Mouse (Mus musculus) heart, embryonic 14.5 days (tissue): ENCODE measurements around the gene Wee1. TPM values are rescaled to one million over a fixed set of nuclear protein-coding genes. Genes with fewer than 3 reads are reported as not detected.

Experiments used
- ATAC-seq: fragments of 200-750 bp; cut with Nextera tagmentation; 2 replicates; pipeline ENCODE4 v1.8.0; 2017; ENCODE audit warnings: low read depth, moderate TSS enrichment; ENCODE audit not compliant: insufficient number of reproducible peaks, insufficient read depth, low FRiP score
- H3K27ac ChIP-seq, 2 experiments: fragments of 200-500 bp in 1 of 2; fragments of 300-500 bp in 1 of 2; sonication (generic) in 1 of 2; replicated peaks in 1 of 2; 2 replicates each; pipeline ENCODE4 v1.5.1; 2012 to 2014; ENCODE audit warnings: low read depth in 2 of 2, low read length in 2 of 2, control low read depth in 1 of 2, mild to moderate bottlenecking in 1 of 2, mixed read lengths in 1 of 2; ENCODE audit not compliant: control insufficient read depth in 1 of 2, insufficient read depth in 1 of 2
- H3K27me3 ChIP-seq: fragments of 300-500 bp; sonication (generic); 2 replicates; pipeline ENCODE4 v1.6.1; 2014; ENCODE audit warnings: mild to moderate bottlenecking, low read length, control low read depth; ENCODE audit not compliant: control insufficient read depth, insufficient read depth
- H3K36me3 ChIP-seq: fragments of 300-500 bp; sonication (generic); 2 replicates; pipeline ENCODE4 v1.6.1; 2014; ENCODE audit warnings: mild to moderate bottlenecking, control low read depth, low read length, mixed read lengths; ENCODE audit not compliant: control insufficient read depth, insufficient read depth
- H3K4me1 ChIP-seq, 2 experiments: fragments of 200-500 bp in 1 of 2; fragments of 300-500 bp in 1 of 2; sonication (generic) in 1 of 2; 2 replicates each; pipeline ENCODE4 v1.6.1; 2012 to 2014; ENCODE audit warnings: low read length in 2 of 2, control low read depth in 1 of 2, mixed read lengths in 1 of 2; ENCODE audit not compliant: control insufficient read depth in 2 of 2, insufficient read depth in 2 of 2
- H3K4me2 ChIP-seq: fragments of 300-500 bp; sonication (generic); 2 replicates; pipeline ENCODE4 v1.6.1; 2014; ENCODE audit warnings: mild to moderate bottlenecking, low read length
- H3K4me3 ChIP-seq, 2 experiments: fragments of 200-500 bp in 1 of 2; fragments of 300-500 bp in 1 of 2; sonication (generic) in 1 of 2; 2 replicates each; pipeline ENCODE4 v1.5.1; 2012 to 2014; ENCODE audit warnings: low read length in 2 of 2, mild to moderate bottlenecking in 2 of 2, control low read depth in 1 of 2, low read depth in 1 of 2, moderate library complexity in 1 of 2; ENCODE audit not compliant: control insufficient read depth in 1 of 2, insufficient read depth in 1 of 2
- H3K9ac ChIP-seq: fragments of 300-500 bp; sonication (generic); 2 replicates; pipeline ENCODE4 v1.6.1; 2014; ENCODE audit warnings: mild to moderate bottlenecking, low read length
- H3K9me3 ChIP-seq: fragments of 300-500 bp; sonication (generic); 2 replicates; pipeline ENCODE4 v1.6.1; 2016; ENCODE audit warnings: low read length, control low read depth; ENCODE audit not compliant: control insufficient read depth
- WGBS: fragments of 180-500 bp; shearing (Covaris S2); extraction: QIAGEN DNeasy Blood & Tissue Kit; methylation state at CpG from one replicate; pipeline ENCODE4 v1.1.7; 2014; 5-methylcytosine and 5-hydroxymethylcytosine counted together
- polyA plus RNA-seq: library from polyadenylated mRNA; unstranded; fragments of >200 nt; fragmentation: Nextera tagmentation; extraction: Ambion mirVana; gene quantifications from 2 replicates; pipeline ENCODE4 v1.2.1, GENCODE M21; 2014

The Wee1 gene
- 29.8 and 30.2 TPM in 2 replicates for polyA plus RNA-seq

DNA sequence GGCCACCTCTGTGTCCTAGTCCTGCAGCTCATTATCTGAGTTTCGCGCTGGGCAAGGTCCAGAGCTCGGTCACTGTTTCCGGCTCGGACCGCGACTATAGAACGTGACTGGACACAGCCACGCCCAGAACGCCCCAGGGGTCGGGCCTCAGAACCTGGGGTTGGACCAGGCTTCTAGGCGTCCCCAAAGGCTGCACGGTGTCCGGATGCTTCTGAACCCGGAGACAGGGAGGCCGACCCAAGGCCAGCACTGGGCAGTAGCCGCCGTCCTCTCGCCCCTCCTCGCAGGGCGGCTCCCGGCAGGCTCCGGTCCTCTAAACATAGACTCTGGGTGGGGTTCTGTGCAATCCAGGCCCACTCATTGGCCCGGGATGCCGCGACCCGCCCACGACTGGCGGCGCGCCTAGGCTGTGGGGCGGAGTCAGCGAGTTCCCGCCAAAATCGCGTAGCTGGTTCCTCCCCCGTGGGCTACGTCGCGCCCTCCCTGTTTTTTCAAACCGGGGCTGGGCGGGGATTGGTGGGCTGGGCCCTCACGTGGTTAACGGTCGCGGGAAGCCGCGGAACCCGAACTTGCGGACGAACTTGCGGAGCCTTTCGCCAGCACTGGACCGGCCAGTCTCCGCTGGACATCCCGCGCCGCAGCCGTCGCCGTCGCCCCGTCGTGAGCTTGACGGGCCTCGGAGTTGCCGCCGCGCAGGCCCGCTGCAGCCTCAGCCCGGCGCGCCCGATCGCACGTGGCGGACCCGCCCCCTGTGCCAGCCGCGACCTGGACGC lies at the start of gene Wee1:
Gene Wee1 (plus strand): TSS at position 531 of the 773 bp plus-strand sequence.
- Histone ChIP-seq H3K9me3 (no peaks in the 10 kb centered on the region), H3K9ac (peak within 1 kb of the TSS; percentile 96), H3K27me3 (no peaks in the 10 kb centered on the region), H3K36me3 (peaks cover 9% of the 10 kb centered on the region), H3K27ac (peak within 1 kb of the TSS; percentile 92 to 94), H3K4me2 (peak within 1 kb of the TSS; percentile 79), H3K4me3 (peak within 1 kb of the TSS; percentile 76 to 89), H3K4me1 (peaks cover 12 to 30% of the 10 kb centered on the region in 2 experiments)
- under 1% methylated on average over 81 of the region's 81 CpGs for WGBS
- ATAC-seq, result peak; percentile 98

DNA sequence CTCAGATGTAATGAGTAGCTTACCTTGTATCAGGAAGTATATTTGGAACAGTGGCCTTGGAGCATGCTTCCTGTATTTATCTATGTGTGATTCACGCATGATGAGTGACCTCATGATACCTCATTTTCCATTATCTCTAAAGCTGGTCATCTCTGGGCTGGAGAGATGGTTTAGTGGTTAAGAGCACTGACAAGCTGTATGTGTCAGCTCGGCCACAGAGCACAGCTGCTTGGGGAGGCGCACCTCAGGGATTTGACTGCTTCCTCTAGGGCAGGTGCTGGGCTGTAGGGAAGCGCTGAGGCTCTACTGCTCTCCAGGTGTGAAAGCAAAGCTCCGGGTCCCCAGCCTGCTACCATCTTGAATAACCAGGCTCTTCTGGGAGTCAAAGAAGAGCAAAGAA lies 43.7 kb upstream of the Wee1 start:
- no peak overlapping the region for H3K4me3 ChIP-seq
- peaks cover 98% of the 10 kb centered on the region for H3K36me3 ChIP-seq
- H3K9ac ChIP-seq, result no peak overlapping the region
- no peak overlapping the region for H3K27ac ChIP-seq
- no peaks in the 10 kb centered on the region for H3K27me3 ChIP-seq
- H3K4me1 ChIP-seq, result no peaks in the 10 kb centered on the region
- H3K9me3 ChIP-seq, result no peaks in the 10 kb centered on the region
- no peak overlapping the region for H3K4me2 ChIP-seq
- 91% methylated on average over 5 of the region's 5 CpGs for WGBS
- no peak for ATAC-seq

DNA sequence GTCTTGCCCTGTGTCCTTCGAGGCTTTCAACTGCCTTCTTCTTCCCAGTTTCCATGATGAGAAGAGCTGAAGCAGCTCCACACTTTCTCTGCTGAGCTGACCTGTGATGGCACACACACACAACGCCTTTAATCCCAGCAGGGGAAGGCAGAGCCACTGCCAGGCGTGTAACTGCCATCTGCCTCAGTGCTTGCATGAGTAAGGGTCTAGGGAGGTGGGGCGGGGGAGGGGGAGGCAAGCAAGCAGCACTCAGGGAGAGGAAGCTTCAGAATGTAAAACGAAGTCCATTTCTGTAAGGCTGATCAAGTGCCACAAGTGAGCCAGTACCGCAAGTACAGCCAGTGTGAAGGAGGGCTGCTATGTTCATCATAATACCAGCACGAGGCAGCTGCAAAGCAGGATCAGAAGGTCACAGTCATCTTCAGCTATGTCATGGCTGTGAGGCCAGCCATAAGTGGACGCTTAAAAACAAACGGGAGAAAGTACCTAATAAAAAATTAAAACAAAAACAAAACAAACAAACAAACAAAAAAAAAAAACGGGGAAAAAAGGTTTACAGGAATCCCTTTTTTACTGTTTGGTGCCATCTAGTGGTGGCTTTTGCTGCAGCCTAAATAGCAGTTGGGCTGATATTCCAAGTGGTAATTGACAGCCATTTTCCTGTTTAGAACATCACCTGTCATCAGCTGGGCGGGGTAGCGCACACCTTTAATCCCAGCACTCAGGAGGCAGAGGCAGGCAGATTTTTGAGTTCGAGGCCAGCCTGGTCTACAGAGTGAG lies 38.3 kb upstream of the Wee1 start:
- no peak overlapping the region for H3K4me3 ChIP-seq
- H3K4me2 ChIP-seq, result no peak overlapping the region
- no peaks in the 10 kb centered on the region for H3K9me3 ChIP-seq
- 70% methylated on average over 13 of the region's 13 CpGs for WGBS
- H3K4me1 ChIP-seq, result no peaks in the 10 kb centered on the region
- H3K27me3 ChIP-seq, result no peaks in the 10 kb centered on the region
- no peak overlapping the region; a peak in 1 of 4 replicates for H3K27ac ChIP-seq
- peaks cover 97% of the 10 kb centered on the region for H3K36me3 ChIP-seq
- no peak overlapping the region for H3K9ac ChIP-seq
- ATAC-seq, result no peak

DNA sequence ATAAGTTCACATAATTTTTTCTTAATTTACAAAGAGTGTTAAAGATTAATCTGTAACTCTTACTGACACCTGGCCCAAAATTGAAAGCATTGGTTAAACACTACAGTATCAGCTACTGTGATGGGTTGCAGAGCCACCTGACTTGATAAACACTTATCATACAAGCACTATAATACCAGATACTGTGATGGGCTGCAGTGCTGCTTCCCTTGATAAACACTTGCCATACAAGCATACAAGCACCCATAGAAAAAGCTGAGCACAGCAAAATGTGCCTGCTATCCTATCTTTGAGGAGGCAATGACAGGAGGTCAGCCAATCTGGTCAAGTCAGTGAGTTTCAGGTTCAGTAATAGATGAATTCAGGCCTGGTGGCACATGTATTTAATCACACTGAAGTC lies 36.6 kb upstream of the Wee1 start:
- Histone ChIP-seq H3K4me2 (no peak overlapping the region), H3K4me3 (no peak overlapping the region), H3K27me3 (no peaks in the 10 kb centered on the region), H3K9me3 (no peaks in the 10 kb centered on the region), H3K4me1 (no peaks in the 10 kb centered on the region), H3K9ac (no peak overlapping the region), H3K36me3 (peaks cover 97% of the 10 kb centered on the region), H3K27ac (no peak overlapping the region)
- ATAC-seq, result no peak

DNA sequence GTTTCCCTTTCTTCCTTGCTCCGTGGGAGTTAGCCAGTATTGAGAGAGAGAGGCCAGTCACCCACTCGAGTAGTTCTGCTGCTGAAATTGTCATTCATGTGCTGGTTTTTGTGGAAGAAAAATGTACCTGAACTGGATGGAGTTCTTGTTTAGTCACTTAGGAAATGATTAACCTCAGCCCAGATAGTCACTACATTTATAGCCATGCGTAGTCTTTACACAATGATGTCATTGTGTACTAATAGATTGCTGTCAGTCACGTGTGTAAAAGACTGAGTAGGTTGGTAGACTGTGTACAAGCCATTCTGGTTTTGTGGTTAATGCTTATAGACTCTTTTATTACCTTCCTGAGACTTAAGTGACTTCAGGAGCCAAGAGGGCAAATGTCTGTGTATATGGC lies 33.9 kb upstream of the Wee1 start:
- no peak overlapping the region for H3K9ac ChIP-seq
- no peak overlapping the region for H3K27ac ChIP-seq
- H3K4me1 ChIP-seq, result no peaks in the 10 kb centered on the region
- ATAC-seq, result no peak
- no peaks in the 10 kb centered on the region for H3K9me3 ChIP-seq
- 74% methylated on average over 4 of the region's 4 CpGs for WGBS
- no peak overlapping the region for H3K4me3 ChIP-seq
- no peaks in the 10 kb centered on the region for H3K27me3 ChIP-seq
- H3K36me3 ChIP-seq, result peaks cover 98% of the 10 kb centered on the region
- H3K4me2 ChIP-seq, result no peak overlapping the region

- H3K36me3 ChIP-seq, result peaks cover 98% of the 10 kb centered on the region
- WGBS, result 84% methylated on average over 7 of the region's 7 CpGs
- ATAC-seq, result no peak
Measured at GRCm38 (mm10) chr7:110091670-110092069, 30.2 kb upstream of the Wee1 start.

GRCm38 (mm10) chr7:110096332-110096731 lies 25.5 kb upstream of the Wee1 start:
- Histone ChIP-seq H3K9me3 (no peaks in the 10 kb centered on the region), H3K9ac (no peak overlapping the region), H3K4me2 (no peak overlapping the region), H3K36me3 (peaks cover 52% of the 10 kb centered on the region), H3K27me3 (no peaks in the 10 kb centered on the region), H3K27ac (no peak overlapping the region), H3K4me3 (no peak overlapping the region), H3K4me1 (peaks cover 0 to 2% of the 10 kb centered on the region in 2 experiments; a peak in 1 of 4 replicates)
- WGBS, result 81% methylated on average over 4 of the region's 4 CpGs
- ATAC-seq, result no peak

More at GRCm38 (mm10) chr7:110091670-110092069, 30.2 kb upstream of the Wee1 start:
- Histone ChIP-seq H3K27ac (no peak overlapping the region), H3K4me2 (no peak overlapping the region), H3K27me3 (no peaks in the 10 kb centered on the region), H3K4me3 (no peak overlapping the region), H3K4me1 (no peaks in the 10 kb centered on the region), H3K9me3 (no peaks in the 10 kb centered on the region), H3K9ac (no peak overlapping the region)
